Mouse (Mus musculus): ENCODE data around the gene Dusp27. TPM values are rescaled to one million over a fixed set of nuclear protein-coding genes. Genes with fewer than 3 reads are reported as not detected.
"Not testable (repeated sequence)": the region's sequence is repeated elsewhere in the genome, so short reads cannot be mapped to it uniquely, and the experiment has no call there.

Gene Dusp27
- polyA plus RNA-seq, 1 experiment from 2014 or later = 1.1 TPM

- ATAC-seq (ENCODE audit: low FRiP score) = no peak
- Histone ChIP-seq H3K4me2 (replicated peaks) (no peak overlapping the region), H3K36me3 (replicated peaks; ENCODE audit: control insufficient read depth, insufficient read depth) (no peaks in the 10 kb centered on the region), H3K9me3 (ENCODE audit: control insufficient read depth, low read length) (no peaks in the 10 kb centered on the region), H3K27ac (no peak overlapping the region), H3K4me1 (replicated peaks; ENCODE audit: control insufficient read depth, insufficient read depth, low read length) (no peaks in the 10 kb centered on the region), H3K9ac (no peak overlapping the region), H3K4me3 (replicated peaks; ENCODE audit: low read length) (no peak overlapping the region), H3K27me3 (ENCODE audit: control insufficient read depth, insufficient read depth, low read length) (peaks cover 22% of the 10 kb centered on the region)
- peak; percentile 44 for DNase-seq (ENCODE audit: low spot score)
- 45% methylated on average over 11 of the region's 11 CpGs for WGBS
Measured at GRCm38 (mm10) chr1:166151341-166151740, 23.6 kb upstream of the Dusp27 start.

- Histone ChIP-seq H3K27me3 (ENCODE audit: control insufficient read depth, insufficient read depth, low read length) (peaks cover 15% of the 10 kb centered on the region), H3K36me3 (replicated peaks; ENCODE audit: control insufficient read depth, insufficient read depth) (no peaks in the 10 kb centered on the region), H3K4me2 (replicated peaks) (no peak overlapping the region), H3K27ac (no peak overlapping the region), H3K4me3 (replicated peaks; ENCODE audit: low read length) (no peak overlapping the region), H3K9me3 (ENCODE audit: control insufficient read depth, low read length) (no peaks in the 10 kb centered on the region), H3K9ac (no peak overlapping the region), H3K4me1 (replicated peaks; ENCODE audit: control insufficient read depth, insufficient read depth, low read length) (no peaks in the 10 kb centered on the region)
- WGBS = 83% methylated on average over 7 of the region's 7 CpGs
- DNase-seq (ENCODE audit: low spot score) (no peak), ATAC-seq (ENCODE audit: low FRiP score) (no peak)
Measured at GRCm38 (mm10) chr1:166150035-166150434, 22.3 kb upstream of the Dusp27 start.

GRCm38 (mm10) chr1:166149441-166149840, 21.7 kb upstream of the Dusp27 start:
- WGBS = 87% methylated on average over 4 of the region's 4 CpGs
- Histone ChIP-seq H3K27me3 (ENCODE audit: control insufficient read depth, insufficient read depth, low read length) (peaks cover 9% of the 10 kb centered on the region), H3K4me2 (replicated peaks) (no peak overlapping the region), H3K9ac (no peak overlapping the region), H3K36me3 (replicated peaks; ENCODE audit: control insufficient read depth, insufficient read depth) (no peaks in the 10 kb centered on the region), H3K9me3 (ENCODE audit: control insufficient read depth, low read length) (no peaks in the 10 kb centered on the region), H3K4me1 (replicated peaks; ENCODE audit: control insufficient read depth, insufficient read depth, low read length) (no peaks in the 10 kb centered on the region), H3K4me3 (replicated peaks; ENCODE audit: low read length) (no peak overlapping the region), H3K27ac (no peak overlapping the region)
- ATAC-seq (ENCODE audit: low FRiP score) (no peak), DNase-seq (ENCODE audit: low spot score) (no peak)

GRCm38 (mm10) chr1:166147657-166148056, 19.9 kb upstream of the Dusp27 start:
- Histone ChIP-seq H3K9me3 (ENCODE audit: control insufficient read depth, low read length) (no peaks in the 10 kb centered on the region), H3K4me2 (replicated peaks) (no peak overlapping the region), H3K27ac (no peak overlapping the region), H3K36me3 (replicated peaks; ENCODE audit: control insufficient read depth, insufficient read depth) (no peaks in the 10 kb centered on the region), H3K27me3 (ENCODE audit: control insufficient read depth, insufficient read depth, low read length) (0 out of 2 replicates have a peak, but pooled peaks cover 7% of the 10 kb centered on the region), H3K9ac (no peak overlapping the region), H3K4me3 (replicated peaks; ENCODE audit: low read length) (no peak overlapping the region), H3K4me1 (replicated peaks; ENCODE audit: control insufficient read depth, insufficient read depth, low read length) (no peaks in the 10 kb centered on the region)
- ATAC-seq (ENCODE audit: low FRiP score) (no peak), DNase-seq (ENCODE audit: low spot score) (no peak)
- 70% methylated on average over 3 of the region's 3 CpGs for WGBS

- no peak overlapping the region for H3K9ac ChIP-seq
- no peaks in the 10 kb centered on the region for H3K9me3 ChIP-seq (ENCODE audit: control insufficient read depth, low read length)
- no peaks in the 10 kb centered on the region for H3K4me1 ChIP-seq (replicated peaks; ENCODE audit: control insufficient read depth, insufficient read depth, low read length)
- DNase-seq (ENCODE audit: low spot score) (no peak), ATAC-seq (ENCODE audit: low FRiP score) (no peak)
- H3K4me3 ChIP-seq (replicated peaks; ENCODE audit: low read length) = no peak overlapping the region
- 88% methylated on average over 11 of the region's 11 CpGs for WGBS
- 0 out of 2 replicates have a peak, but pooled peaks cover 7% of the 10 kb centered on the region for H3K27me3 ChIP-seq (ENCODE audit: control insufficient read depth, insufficient read depth, low read length)
- H3K36me3 ChIP-seq (replicated peaks; ENCODE audit: control insufficient read depth, insufficient read depth) = no peaks in the 10 kb centered on the region
- H3K4me2 ChIP-seq (replicated peaks) = no peak overlapping the region
- no peak overlapping the region for H3K27ac ChIP-seq
Measured at GRCm38 (mm10) chr1:166146626-166147025, 18.9 kb upstream of the Dusp27 start.

GRCm38 (mm10) chr1:166142369-166142768, 14.6 kb upstream of the Dusp27 start:
- no peak overlapping the region for H3K4me2 ChIP-seq (replicated peaks)
- no peaks in the 10 kb centered on the region for H3K4me1 ChIP-seq (replicated peaks; ENCODE audit: control insufficient read depth, insufficient read depth, low read length)
- 84% methylated on average over 6 of the region's 6 CpGs for WGBS
- no peaks in the 10 kb centered on the region for H3K9me3 ChIP-seq (ENCODE audit: control insufficient read depth, low read length)
- no peak overlapping the region for H3K9ac ChIP-seq
- H3K36me3 ChIP-seq (replicated peaks; ENCODE audit: control insufficient read depth, insufficient read depth) = no peaks in the 10 kb centered on the region
- no peak overlapping the region for H3K27ac ChIP-seq
- no peaks in the 10 kb centered on the region for H3K27me3 ChIP-seq (ENCODE audit: control insufficient read depth, insufficient read depth, low read length)
- ATAC-seq (ENCODE audit: low FRiP score) (no peak), DNase-seq (ENCODE audit: low spot score) (no peak)
- no peak overlapping the region for H3K4me3 ChIP-seq (replicated peaks; ENCODE audit: low read length)

GRCm38 (mm10) chr1:166141868-166142267, 14.1 kb upstream of the Dusp27 start:
- H3K4me2 ChIP-seq (replicated peaks); H3K4me3 ChIP-seq (replicated peaks; ENCODE audit: low read length); H3K4me1 ChIP-seq (replicated peaks; ENCODE audit: control insufficient read depth, insufficient read depth, low read length); H3K27me3 ChIP-seq (ENCODE audit: control insufficient read depth, insufficient read depth, low read length); H3K9ac ChIP-seq; H3K36me3 ChIP-seq (replicated peaks; ENCODE audit: control insufficient read depth, insufficient read depth); H3K9me3 ChIP-seq (ENCODE audit: control insufficient read depth, low read length); DNase-seq (ENCODE audit: low spot score); H3K27ac ChIP-seq; ATAC-seq (ENCODE audit: low FRiP score): not testable (repeated sequence)
- WGBS = 88% methylated on average over 9 of the region's 9 CpGs

GRCm38 (mm10) chr1:166139620-166140184, 12.0 kb upstream of the Dusp27 start:
- ATAC-seq (ENCODE audit: low FRiP score) (peak; percentile 68; the same call in 1 of the 2 replicates), DNase-seq (ENCODE audit: low spot score) (peak; percentile 45)
- no peaks in the 10 kb centered on the region for H3K36me3 ChIP-seq (replicated peaks; ENCODE audit: control insufficient read depth, insufficient read depth)

GRCm38 (mm10) chr1:166139113-166139512, 11.4 kb upstream of the Dusp27 start:
- DNase-seq (ENCODE audit: low spot score) (no peak), ATAC-seq (ENCODE audit: low FRiP score) (no peak)
- WGBS = 75% methylated on average over 3 of the region's 3 CpGs

More at GRCm38 (mm10) chr1:166139620-166140184, 12.0 kb upstream of the Dusp27 start:
- Histone ChIP-seq H3K27ac (no peak overlapping the region), H3K9ac (no peak overlapping the region), H3K9me3 (ENCODE audit: control insufficient read depth, low read length) (no peaks in the 10 kb centered on the region), H3K4me2 (replicated peaks) (no peak overlapping the region), H3K27me3 (ENCODE audit: control insufficient read depth, insufficient read depth, low read length) (no peaks in the 10 kb centered on the region), H3K4me1 (replicated peaks; ENCODE audit: control insufficient read depth, insufficient read depth, low read length) (no peaks in the 10 kb centered on the region), H3K4me3 (replicated peaks; ENCODE audit: low read length) (no peak overlapping the region)
- 42% methylated on average over 4 of the region's 4 CpGs for WGBS

GRCm38 (mm10) chr1:166138136-166138535, 10.4 kb upstream of the Dusp27 start:
- no peak for DNase-seq (ENCODE audit: low spot score)
- Histone ChIP-seq H3K9me3 (ENCODE audit: control insufficient read depth, low read length) (no peaks in the 10 kb centered on the region), H3K27ac (no peak overlapping the region), H3K27me3 (ENCODE audit: control insufficient read depth, insufficient read depth, low read length) (no peaks in the 10 kb centered on the region), H3K4me3 (replicated peaks; ENCODE audit: low read length) (no peak overlapping the region), H3K36me3 (replicated peaks; ENCODE audit: control insufficient read depth, insufficient read depth) (no peaks in the 10 kb centered on the region), H3K4me2 (replicated peaks) (no peak overlapping the region), H3K4me1 (replicated peaks; ENCODE audit: control insufficient read depth, insufficient read depth, low read length) (no peaks in the 10 kb centered on the region), H3K9ac (no peak overlapping the region)
- 68% methylated on average over 13 of the region's 13 CpGs for WGBS
- ATAC-seq (ENCODE audit: low FRiP score) = no peak

More at GRCm38 (mm10) chr1:166139113-166139512, 11.4 kb upstream of the Dusp27 start:
- Histone ChIP-seq H3K4me3 (replicated peaks; ENCODE audit: low read length) (no peak overlapping the region), H3K4me1 (replicated peaks; ENCODE audit: control insufficient read depth, insufficient read depth, low read length) (no peaks in the 10 kb centered on the region), H3K27me3 (ENCODE audit: control insufficient read depth, insufficient read depth, low read length) (no peaks in the 10 kb centered on the region), H3K36me3 (replicated peaks; ENCODE audit: control insufficient read depth, insufficient read depth) (no peaks in the 10 kb centered on the region), H3K4me2 (replicated peaks) (no peak overlapping the region), H3K9ac (no peak overlapping the region), H3K27ac (no peak overlapping the region), H3K9me3 (ENCODE audit: control insufficient read depth, low read length) (no peaks in the 10 kb centered on the region)

Measured in hindbrain, embryonic 14.5 days (tissue).